Mouse (Mus musculus) cerebral cortex, adult 2 months (tissue): ENCODE measurements around the gene Hils1.

Experiments used
- WGBS: fragments of 180-500 bp; shearing (Covaris S2); methylation state at CpG from one replicate; pipeline ENCODE4 v1.1.7; 2018; 5-methylcytosine and 5-hydroxymethylcytosine counted together

Gene Hils1

GRCm38 (mm10) chr11:94955103-94955502, 12.3 kb upstream of the Hils1 start:
- 63% methylated on average over 9 of the region's 9 CpGs for WGBS

GRCm38 (mm10) chr11:94957693-94958064, 9.7 kb upstream of the Hils1 start:
- whole genome bisulfite sequencing, result 87% methylated on average over 9 of the region's 9 CpGs

GRCm38 (mm10) chr11:94958065-94958858, 9.1 kb upstream of the Hils1 start:
- 51% methylated on average over 8 of the region's 8 CpGs for WGBS

- 79% methylated on average over 5 of the region's 5 CpGs for WGBS
Observed at GRCm38 (mm10) chr11:94962534-94963101, 4.8 kb upstream of the Hils1 start.

- WGBS, result 81% methylated on average over 7 of the region's 7 CpGs
Observed at GRCm38 (mm10) chr11:94968187-94968586, 794 bp downstream of the Hils1 start.

- WGBS, result 86% methylated on average over 4 of the region's 4 CpGs
Observed at GRCm38 (mm10) chr11:94969709-94970108, 2.3 kb downstream of the Hils1 start.

- 54% methylated on average over 15 of the region's 15 CpGs for WGBS
Observed at GRCm38 (mm10) chr11:94970210-94970943, 3.0 kb downstream of the Hils1 start.

GRCm38 (mm10) chr11:94971895-94972615, 4.7 kb downstream of the Hils1 start:
- WGBS, result 61% methylated on average over 16 of the region's 16 CpGs

GRCm38 (mm10) chr11:94972887-94973286, 5.5 kb downstream of the Hils1 start:
- WGBS, result 48% methylated on average over 5 of the region's 5 CpGs

GRCm38 (mm10) chr11:94973313-94973712, 5.9 kb downstream of the Hils1 start:
- 71% methylated on average over 4 of the region's 4 CpGs for WGBS

- 67% methylated on average over 2 of the region's 2 CpGs for WGBS
Observed at GRCm38 (mm10) chr11:94974951-94975350, 7.6 kb downstream of the Hils1 start.

- WGBS, result 74% methylated on average over 5 of the region's 5 CpGs
Observed at GRCm38 (mm10) chr11:94976199-94976598, 8.8 kb downstream of the Hils1 start, which contains the start of gene Sgca. Gene Sgca, minus strand, starts transcription at chr11:94976327.

GRCm38 (mm10) chr11:94978178-94978915, 11.0 kb downstream of the Hils1 start:
- WGBS, result 31% methylated on average over 9 of the region's 9 CpGs

- under 1% methylated on average over 20 of the region's 20 CpGs for WGBS
Observed at GRCm38 (mm10) chr11:94978947-94979346, 11.6 kb downstream of the Hils1 start.

- whole genome bisulfite sequencing, result 68% methylated on average over 11 of the region's 11 CpGs
Observed at GRCm38 (mm10) chr11:94979462-94980179, 12.2 kb downstream of the Hils1 start.

- WGBS, result 17% methylated on average over 1 of the region's 1 CpGs
Observed at GRCm38 (mm10) chr11:94985140-94985539, 17.7 kb downstream of the Hils1 start.

- WGBS, result 78% methylated on average over 5 of the region's 5 CpGs
Observed at GRCm38 (mm10) chr11:94985822-94986221, 18.4 kb downstream of the Hils1 start.

GRCm38 (mm10) chr11:94986435-94986834, 19.0 kb downstream of the Hils1 start:
- WGBS, result 77% methylated on average over 2 of the region's 2 CpGs

GRCm38 (mm10) chr11:94987341-94987740, 19.9 kb downstream of the Hils1 start:
- 51% methylated on average over 6 of the region's 6 CpGs for WGBS

- 74% methylated on average over 8 of the region's 8 CpGs for WGBS
Observed at GRCm38 (mm10) chr11:94987851-94988250, 20.5 kb downstream of the Hils1 start.
